Mouse (Mus musculus): ENCODE measurements at regions not wholly inside any gene's neighbourhood (a gene's known extent, or its start where the extent isn't known, plus 50 kb on each side); places are given as distances from the start of the nearest gene placed in this dataset.
A peak's percentile ranks its signal among the peaks of the same experiment; 100 is the strongest.

DNA sequence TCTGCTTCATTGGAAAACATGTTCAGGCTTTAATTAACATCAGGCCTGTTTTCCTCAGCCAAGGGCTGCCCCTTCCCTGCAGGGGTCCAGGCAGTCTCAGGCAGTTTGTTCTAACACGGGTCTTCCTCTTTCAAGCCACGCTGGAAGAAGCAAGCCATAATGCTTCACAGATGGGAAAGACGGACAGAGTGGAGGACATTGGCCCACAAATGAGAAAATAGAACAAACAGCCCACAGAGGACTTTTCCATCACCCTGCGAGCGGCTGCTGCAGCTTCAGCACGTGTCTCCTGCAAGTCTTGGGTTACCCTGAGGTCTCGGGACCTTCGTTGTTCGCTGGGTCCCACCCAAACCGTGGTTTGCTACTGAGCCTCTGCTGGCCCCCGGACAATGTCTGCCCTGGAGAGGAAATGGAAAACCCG is 565.9 kb upstream of the 3110018I06Rik start:
- no peak for DNase-seq

- DNase-seq = no peak
These were observed 560.0 kb upstream of the 3110018I06Rik start for GRCm38 (mm10) chr12:106928389-106928788.

DNA sequence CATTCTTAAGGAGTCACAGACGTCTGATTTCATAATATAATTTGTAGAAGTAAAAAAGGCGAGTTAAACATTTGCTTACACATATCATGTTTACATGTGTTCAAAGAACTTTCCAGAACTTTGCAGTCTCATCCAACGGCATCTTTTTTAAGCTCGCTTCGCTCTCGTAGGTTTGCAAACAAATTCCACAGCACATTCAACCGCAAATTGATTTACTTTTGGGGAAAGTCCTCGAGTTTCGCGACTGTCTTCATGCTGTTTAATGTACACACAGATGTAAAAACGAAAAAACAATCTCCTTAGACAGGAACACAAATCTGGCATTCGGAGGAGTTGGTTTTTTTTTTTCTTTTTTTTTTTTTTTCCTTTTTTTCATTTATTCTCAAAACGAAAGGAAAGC is 559.3 kb upstream of the 3110018I06Rik start:
- DNase-seq = no peak

DNA sequence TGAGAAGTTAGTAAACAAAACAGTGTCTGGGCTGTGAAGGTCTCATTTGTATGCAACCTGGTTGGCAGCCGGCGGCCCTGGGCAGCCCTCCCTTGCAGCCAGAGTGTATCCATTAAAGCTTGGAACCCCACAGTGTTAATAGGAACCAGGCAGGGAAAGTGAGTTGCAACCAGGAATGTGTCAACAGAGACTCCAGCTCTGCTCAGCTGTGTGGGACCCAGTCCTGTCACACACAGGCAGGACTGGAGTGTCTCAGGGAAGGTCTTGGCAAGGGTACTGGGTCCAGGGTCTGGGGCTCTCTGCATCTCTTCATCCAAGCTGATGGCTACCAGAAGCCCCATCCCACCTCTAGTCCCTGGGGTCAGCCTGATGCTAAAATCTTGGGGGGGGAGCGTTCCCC is 556.8 kb upstream of the 3110018I06Rik start:
- DNase-seq = no peak

DNA sequence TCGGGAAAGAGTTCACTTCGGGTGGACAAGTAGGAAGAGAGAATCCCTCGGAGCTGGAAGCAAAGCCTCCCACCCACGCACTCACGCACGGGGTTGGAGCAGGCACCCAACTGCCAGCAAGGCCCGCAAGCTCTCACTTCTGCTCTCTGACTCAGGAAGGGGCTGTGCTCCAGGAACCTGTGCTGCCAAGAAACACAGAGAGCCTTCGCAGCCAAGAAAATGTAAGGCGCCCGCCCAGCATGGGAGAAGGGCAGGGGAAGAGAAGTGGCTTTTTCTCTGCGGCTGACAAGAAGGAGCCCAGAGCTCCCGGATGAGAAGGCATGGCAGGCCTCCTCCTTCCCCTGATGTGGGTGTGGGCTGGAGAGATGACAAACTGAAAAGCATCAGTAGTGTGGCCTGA is 549.1 kb upstream of the 3110018I06Rik start:
- no peak for DNase-seq

DNA sequence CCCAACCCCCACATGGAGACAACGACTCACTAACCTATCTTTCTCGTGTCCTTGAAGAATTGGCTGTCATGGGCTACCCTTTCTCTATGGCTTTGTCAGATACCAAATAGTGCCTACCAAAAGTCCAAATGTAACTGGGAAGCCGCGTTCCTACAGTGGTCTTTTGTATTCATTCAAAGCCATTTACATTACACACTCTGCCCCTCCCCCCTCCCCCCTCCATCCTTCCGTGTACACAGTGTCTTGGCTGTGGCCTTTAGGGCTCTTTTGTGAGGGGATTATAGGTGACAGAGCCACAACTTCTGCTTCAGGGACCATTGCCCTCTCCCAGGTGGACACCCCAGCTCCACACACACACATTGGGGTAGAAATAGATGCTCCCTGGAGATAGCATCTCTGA is 544.6 kb upstream of the 3110018I06Rik start:
- DNase-seq = no peak

- no peak for DNase-seq
These were observed 535.8 kb upstream of the 3110018I06Rik start for GRCm38 (mm10) chr12:106952621-106953020.

DNA sequence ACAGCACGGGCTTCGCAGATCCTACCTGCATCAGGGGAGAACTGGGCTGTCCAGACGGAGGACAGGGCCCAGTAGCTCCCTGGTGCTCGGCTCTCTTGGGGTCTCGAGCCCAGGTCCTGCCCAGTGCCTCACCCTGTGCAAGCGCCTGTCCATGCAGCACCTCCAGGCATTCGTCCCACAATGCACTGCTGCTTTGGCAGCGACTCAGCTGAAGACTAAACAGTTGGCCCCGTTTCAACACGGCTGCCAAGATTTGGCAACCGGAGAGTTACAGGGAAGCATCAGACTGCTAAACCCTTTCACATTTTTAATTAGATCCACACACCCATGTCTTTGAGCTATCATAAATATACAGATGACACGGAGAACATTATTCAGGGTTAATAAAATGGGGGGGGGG is 532.7 kb upstream of the 3110018I06Rik start:
- DNase-seq = no peak

- no peak for DNase-seq
These were observed 532.2 kb upstream of the 3110018I06Rik start for GRCm38 (mm10) chr12:106956266-106956665.

GRCm38 (mm10) chr12:106961991-106962390 is 526.4 kb upstream of the 3110018I06Rik start:
- DNase-seq = no peak

DNA sequence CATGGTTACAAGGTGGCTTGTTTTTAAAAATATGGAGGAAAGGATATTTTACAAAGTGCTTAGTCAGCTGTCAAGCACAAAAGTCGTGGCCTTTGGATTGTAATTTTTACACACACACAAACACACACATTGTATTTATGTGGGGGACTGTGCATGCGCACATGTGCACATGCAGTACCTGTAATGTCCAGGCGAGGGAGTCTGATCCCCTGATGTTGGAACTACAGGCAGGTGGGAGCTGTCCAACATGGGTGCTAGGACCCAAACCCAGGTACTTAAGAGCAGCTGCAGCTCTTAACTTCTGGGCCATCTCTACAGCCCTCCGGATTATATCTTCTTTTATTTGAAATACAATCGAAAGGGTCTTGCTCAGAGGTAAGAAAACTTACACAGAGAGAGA is 524.7 kb upstream of the 3110018I06Rik start:
- DNase-seq = peak in 1 of 2 experiments; percentile 13

DNA sequence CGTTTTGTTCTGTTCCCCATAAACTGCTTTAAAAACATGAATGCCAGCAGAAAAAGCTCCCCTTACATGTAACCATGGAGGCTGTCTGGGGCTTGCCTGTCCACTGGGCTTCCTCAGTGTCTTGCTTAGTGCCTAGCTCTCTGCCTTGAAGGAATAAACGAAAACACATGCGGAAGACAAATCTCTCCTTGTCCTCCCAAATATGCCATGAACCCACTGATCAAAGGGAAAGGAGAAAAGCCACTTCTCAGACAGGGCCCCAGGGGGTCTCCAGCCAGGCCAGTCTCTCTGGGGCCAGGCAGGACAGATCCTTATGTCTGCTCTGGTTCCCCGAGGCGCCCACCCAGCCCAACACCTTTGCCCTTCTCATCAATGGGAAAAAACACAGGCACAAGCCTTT is 518.6 kb upstream of the 3110018I06Rik start:
- DNase-seq = no peak

- DNase-seq = no peak
These were observed 496.0 kb upstream of the 3110018I06Rik start for GRCm38 (mm10) chr12:106992421-106992820.

DNA sequence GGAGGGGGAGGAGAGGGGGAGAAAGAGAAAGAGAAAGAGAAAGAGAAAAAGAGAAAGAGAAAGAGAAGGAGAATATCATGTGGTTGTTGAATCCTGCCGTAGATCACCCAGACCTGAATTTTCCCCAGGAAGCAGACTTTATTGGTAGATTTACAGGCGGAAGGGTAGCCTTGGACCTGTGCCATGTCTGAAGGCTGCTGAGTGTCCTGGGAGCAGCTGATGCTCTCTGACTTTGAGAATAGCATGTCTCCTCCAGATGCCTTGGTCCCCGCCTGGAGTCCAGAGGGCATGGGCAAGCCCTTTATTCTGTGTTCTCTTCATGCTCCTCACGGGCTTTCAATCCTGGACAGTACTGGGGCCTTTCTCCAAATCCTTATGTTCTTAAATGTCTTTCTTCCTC is 495.4 kb upstream of the 3110018I06Rik start:
- DNase-seq = no peak

DNA sequence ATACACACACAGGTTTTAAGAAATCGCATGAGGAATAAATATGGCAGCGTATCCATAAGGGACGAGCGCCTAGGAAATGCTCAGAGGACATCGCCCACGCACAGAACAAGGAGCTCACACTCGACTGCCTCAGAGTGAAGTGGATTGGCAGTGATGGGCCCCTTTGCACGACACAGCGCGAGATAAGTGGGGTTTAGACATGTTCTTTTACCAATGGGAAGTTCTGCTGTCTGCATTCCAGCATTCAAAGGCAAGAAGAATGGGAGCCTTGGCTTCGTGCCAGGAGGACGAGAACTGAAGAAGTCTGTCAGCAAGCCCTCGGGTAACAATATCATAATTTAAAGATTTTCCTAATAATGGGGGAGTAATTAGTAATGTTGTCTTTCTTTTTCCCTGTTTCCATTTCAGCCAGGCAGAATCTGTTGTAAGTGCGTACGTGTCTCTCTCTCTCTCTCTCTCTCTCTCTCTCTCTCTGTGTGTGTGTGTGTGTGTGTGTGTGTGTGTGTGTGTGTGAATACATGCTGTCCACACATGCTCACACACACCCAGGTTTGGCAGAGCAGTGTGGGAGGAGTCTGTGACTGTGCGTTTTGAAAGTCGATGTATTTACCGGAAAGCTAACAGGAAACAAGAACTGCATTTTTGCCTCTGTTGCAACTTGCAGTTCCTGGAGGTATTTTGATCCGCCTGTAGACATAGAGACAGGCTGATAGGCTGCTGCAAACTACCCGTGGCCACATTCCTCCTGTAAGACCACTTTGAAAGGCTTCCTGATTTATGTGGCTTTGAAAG is 477.2 kb upstream of the 3110018I06Rik start:
- DNase-seq = peak in 1 of 2 experiments; percentile 47

DNA sequence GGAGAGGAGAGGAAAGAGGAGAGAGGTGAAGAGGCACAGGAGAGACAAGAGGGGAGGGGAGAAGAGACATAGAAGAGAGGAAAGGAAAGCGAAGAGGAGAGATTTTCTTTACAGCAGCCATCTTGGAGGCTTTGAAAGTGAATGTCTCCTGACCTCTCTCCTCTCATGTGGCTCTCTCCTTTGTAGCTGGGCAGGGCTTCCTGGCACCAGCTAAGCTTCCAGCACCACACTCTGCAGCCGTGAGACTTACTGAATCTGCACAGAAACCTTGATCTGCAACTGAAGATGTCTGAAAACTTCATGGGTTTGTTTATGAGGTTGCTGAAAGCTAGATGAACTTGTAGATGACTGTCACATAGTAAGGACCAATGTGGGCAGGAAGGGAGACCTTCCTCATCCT is 471.6 kb upstream of the 3110018I06Rik start:
- peak in 1 of 2 experiments; percentile 44 for DNase-seq

DNA sequence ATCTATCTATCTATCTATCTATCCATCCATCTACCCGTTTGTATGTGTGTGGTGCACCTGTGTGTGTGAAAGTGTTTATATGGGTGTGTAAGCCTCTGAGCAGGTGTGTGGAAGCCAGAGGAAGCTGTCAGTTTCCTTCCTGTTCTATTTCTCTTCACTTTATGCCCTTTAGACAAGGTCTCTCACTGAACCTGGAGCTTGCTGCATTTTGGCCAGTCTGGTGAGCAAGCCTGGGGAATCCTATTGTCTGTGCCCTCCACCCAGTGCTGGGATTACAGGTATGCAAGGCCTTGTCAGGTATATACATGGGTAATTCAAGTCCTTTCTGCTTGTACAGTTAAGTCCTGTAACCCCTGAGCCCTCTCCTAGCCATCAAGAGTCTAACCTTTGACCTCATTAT is 466.6 kb upstream of the 3110018I06Rik start:
- peak in 1 of 2 experiments; percentile 15 for DNase-seq

GRCm38 (mm10) chr12:107026821-107027220 is 461.6 kb upstream of the 3110018I06Rik start:
- no peak for DNase-seq

- DNase-seq = no peak
These were observed 460.4 kb upstream of the 3110018I06Rik start for GRCm38 (mm10) chr12:107027842-107028549.

DNA sequence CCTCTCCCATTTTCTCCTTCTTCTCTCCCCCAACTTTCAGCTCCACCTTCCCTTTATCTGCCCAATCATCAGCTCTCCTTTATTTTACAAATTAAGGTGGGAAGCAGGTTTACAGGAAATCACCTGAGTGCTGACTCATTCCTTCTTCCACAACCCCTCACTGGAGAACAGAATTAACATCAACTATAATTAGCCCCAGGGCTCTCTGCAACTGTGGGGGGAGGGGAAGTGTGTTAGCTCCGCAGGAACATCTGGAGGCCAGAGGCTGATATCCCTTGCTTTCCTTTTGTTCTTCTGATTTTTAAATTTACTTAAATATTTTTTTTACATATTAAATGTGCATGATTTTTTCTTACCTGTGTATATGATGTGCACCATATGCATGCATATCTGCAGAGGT is 459.4 kb upstream of the 3110018I06Rik start:
- DNase-seq = no peak

GRCm38 (mm10) chr12:107036357-107036756 is 452.1 kb upstream of the 3110018I06Rik start:
- no peak for DNase-seq

GRCm38 (mm10) chr12:107041927-107042652 is 446.3 kb upstream of the 3110018I06Rik start:
- no peak for DNase-seq

GRCm38 (mm10) chr12:107046496-107046895 is 441.9 kb upstream of the 3110018I06Rik start:
- DNase-seq = no peak

Measured in thymus, adult 18-20 months (tissue).